Mouse (Mus musculus) NIH3T3 (cell line): ENCODE results near the gene Eif2b4.

Experiments used
- DNase-seq: peaks from one replicate; pipeline ENCODE4 v3.0.0-alpha.2; 2012; ENCODE audit warnings: low read depth

Eif2b4 gene

DNA sequence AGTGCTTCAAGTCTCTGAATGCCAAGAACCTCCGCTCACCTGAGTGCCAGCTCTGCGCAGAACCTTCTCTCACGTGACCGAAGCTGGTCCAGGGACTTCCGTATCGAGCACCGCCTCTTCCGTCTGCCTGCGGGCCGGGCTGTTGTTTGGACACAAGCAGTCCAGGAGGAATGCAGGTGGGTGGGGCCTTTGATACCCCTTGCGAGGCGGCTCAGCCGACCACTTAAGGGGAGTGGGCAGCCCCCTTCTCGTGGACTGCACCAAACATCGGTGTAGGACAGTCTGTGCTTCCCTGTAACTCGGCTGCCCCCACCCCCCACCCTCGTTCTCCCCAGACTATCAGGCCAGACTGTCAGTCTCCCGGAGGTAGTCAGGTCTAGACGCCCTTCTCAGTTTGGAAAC lies 39.1 kb downstream of the Eif2b4 start, which contains the start of gene Mpv17:
Gene Mpv17 (minus strand): TSS at position 100 of the 402 bp plus-strand sequence.
- DNase-seq: peak; percentile 85

DNA sequence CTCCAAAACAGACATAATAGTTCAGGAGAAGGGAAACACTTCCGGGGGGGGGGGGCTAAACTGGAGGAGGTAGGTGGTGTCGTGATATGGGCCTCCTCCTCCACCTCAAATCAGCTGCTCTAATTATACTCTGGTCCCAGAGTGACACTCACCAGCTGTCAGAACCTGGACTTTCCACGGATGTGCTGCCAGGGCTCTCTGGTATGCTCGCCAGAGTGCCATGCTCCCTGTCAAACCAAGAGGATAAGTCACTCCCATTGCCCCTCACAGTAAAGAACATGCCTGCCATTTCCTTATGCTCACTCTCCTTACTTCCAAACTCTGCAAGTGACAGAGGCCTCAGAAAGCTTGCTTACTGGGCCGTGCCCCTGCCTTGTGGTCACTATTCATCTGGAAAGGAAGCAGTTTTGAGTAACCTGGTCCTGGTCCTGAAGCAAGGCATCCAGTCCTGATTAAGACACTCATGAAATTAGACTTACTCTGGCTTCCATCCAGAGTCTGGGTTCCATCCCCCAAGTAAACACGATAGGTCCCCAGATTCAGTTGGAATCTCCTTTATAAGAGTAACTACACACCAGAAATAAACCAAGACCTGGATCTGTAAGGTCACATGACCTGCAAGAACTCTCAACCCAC lies 39.6 kb downstream of the Eif2b4 start:
- DNase-seq: no peak

DNA sequence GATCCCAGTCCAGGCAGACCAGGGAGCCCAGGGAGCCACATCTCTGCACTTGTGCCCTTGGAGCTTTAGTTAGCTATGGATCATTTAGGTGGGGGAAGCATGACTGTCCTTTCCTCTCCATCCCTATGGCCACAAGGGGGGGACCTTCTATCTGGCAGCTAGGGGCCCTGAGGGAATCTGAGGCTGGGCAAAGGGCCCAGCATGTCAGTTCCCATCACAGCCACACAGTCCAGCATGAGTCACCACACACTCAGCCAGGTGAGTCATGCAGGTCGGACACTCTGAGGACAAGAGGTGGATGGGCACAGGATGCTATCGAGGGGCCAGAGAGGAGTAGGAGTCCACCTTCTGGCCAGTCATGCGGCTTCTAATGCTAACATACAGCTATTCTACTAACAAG lies 41.5 kb downstream of the Eif2b4 start:
- peak; percentile 96 for DNase-seq

DNA sequence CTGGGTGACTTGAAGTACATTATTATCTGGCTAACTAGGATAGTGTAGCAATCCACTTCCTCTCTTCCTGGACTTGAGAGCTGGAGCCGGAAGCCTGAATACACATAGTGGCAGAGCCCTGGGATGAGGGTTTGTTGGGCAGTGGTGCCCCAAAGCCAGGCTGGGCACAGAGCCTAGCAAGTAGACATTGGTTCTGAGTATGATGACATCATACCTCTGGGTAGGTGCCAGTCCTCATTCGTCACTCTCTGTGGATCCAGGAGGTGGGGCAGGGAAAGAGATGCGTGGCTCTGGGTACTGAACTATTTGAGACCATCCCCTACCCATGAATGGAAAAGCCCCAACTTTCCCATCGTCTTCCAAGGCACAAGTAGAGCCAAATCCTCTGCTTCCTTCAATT lies 43.4 kb downstream of the Eif2b4 start:
- DNase-seq: peak; percentile 75

DNA sequence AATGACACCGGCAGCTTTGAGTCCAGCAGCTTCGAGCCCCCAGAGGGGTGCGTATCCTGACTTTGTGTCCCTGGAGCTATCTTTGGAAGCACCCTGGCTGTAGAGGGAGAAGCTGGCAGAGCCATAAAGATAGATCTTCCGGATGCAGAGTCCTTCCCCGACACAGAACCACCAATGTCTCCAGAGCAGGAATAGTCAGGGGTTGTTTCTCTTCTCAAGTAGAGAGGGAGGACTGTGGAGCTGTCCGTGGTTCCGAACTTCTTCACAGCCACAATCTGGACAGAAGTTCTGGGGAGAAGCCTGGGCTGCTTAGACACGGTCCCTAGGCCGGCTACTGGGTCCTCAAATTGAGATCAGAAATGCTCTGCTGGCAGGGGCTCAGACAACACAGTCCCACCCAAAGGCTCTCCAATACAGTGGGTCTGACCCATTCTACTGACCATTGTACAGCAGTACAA lies 54.2 kb downstream of the Eif2b4 start:
- peak; percentile 68 for DNase-seq

DNA sequence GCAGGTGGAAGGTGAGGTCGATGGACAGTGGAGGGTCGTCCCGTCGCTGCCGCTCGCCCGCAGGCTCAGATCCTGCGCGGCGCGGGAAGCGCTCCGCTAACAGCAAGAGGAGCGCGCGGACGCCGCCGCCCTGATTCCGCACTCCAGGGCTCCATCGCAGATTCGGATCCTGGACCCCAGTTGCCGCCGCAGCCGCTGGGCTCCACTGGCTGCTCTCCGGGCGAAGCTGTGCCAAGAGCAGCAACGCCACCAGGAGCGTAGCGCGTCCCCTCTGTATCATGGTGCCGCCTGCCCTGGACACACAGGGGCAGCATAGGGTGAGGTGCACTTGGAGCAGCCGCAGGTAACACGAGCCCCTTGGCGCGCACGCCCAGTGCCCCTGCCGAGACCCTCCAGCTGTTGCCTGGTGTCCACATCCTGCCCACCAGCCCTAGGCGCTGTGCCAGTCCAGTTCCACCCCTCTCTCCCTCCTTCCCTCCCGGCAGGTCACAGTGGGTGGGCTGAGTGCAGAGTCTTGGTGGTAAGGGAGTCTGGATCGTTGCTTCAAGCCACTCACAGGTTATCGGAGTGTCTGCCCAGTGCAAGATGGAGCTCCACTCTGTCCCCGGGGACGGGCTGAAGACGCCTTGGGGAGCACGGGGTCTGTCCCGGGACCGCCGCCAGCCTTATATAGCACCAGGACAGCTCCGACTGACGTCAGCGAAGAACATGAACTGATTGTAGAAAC lies 54.8 kb downstream of the Eif2b4 start, which contains the start of gene Ucn:
Gene Ucn (minus strand): TSS at position 589 of the 727 bp plus-strand sequence.
- no peak for DNase-seq

DNA sequence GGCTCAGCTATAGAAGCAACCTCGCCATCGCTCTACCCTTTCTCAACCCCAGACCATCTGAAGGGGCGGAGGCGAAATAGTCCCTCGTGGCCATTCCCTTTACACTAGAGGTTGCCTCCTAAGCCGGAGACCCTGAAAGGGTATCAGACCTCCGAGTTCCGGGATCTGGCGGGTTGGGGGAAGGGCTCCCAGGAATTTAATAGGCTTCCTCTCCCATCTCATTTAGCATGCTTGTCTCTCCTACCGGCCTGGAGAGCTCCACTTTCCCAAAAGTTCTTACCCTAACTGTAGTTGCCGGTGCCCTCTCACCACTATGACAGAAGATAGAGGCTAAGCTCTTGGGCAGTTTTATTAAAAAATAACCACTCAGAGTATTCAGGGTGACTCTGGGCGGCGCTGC lies 55.6 kb downstream of the Eif2b4 start:
- no peak for DNase-seq
